Mouse (Mus musculus) kidney, postnatal 25 days (tissue): ENCODE measurements around the gene Clca4b.
"Not testable (repeated sequence)": the region's sequence is repeated elsewhere in the genome, so short reads cannot be mapped to it uniquely, and the experiment has no call there.

Experiments
- DNase-seq, 2 experiments: peaks; one replicate each; pipeline ENCODE4 v3.0.0; 2021; ENCODE audit warnings: mixed read lengths in 2 of 2

Clca4b gene

GRCm38 (mm10) chr3:144932335-144932734 is at the start of gene Clca4b:
Gene Clca4b, minus strand, starts transcription at chr3:144932529.
- no peak for DNase-seq

GRCm38 (mm10) chr3:144980551-144980950 is 48.2 kb upstream of the Clca4b start:
- no peak for DNase-seq

- DNase-seq = no peak
Observed at GRCm38 (mm10) chr3:144977631-144978030, 45.3 kb upstream of the Clca4b start.

- DNase-seq = no peak
Observed at GRCm38 (mm10) chr3:144976091-144976490, 43.8 kb upstream of the Clca4b start.

GRCm38 (mm10) chr3:144974945-144975344 is 42.6 kb upstream of the Clca4b start, which contains the start of gene Clca4a:
Gene Clca4a, minus strand, starts transcription at chr3:144975045.
- no peak for DNase-seq

GRCm38 (mm10) chr3:144971553-144972270 is 39.4 kb upstream of the Clca4b start:
- no peak for DNase-seq

GRCm38 (mm10) chr3:144969755-144970154 is 37.4 kb upstream of the Clca4b start:
- DNase-seq = no peak

GRCm38 (mm10) chr3:144966074-144966473 is 33.7 kb upstream of the Clca4b start:
- no peak for DNase-seq

GRCm38 (mm10) chr3:144950829-144951228 is 18.5 kb upstream of the Clca4b start:
- DNase-seq = no peak

GRCm38 (mm10) chr3:144947376-144947775 is 15.0 kb upstream of the Clca4b start:
- not testable (repeated sequence) for DNase-seq

- DNase-seq = not testable (repeated sequence)
Observed at GRCm38 (mm10) chr3:144933625-144934024, 1.3 kb upstream of the Clca4b start.

GRCm38 (mm10) chr3:144933011-144933491 is 722 bp upstream of the Clca4b start:
- DNase-seq = no peak

GRCm38 (mm10) chr3:144914014-144914413 is 18.3 kb downstream of the Clca4b start:
- no peak for DNase-seq

- DNase-seq = no peak
Observed at GRCm38 (mm10) chr3:144897042-144897678, 35.2 kb downstream of the Clca4b start.

- no peak for DNase-seq
Observed at GRCm38 (mm10) chr3:144890246-144890758, 42.0 kb downstream of the Clca4b start.

- no peak for DNase-seq
Observed at GRCm38 (mm10) chr3:144886957-144887356, 45.4 kb downstream of the Clca4b start.

- not testable (repeated sequence) for DNase-seq
Observed at GRCm38 (mm10) chr3:144872012-144872411, 60.3 kb downstream of the Clca4b start.
